Mouse (Mus musculus) kidney, adult 2 months (tissue): ENCODE data around the gene Trim56. TPM values are rescaled to one million over a fixed set of nuclear protein-coding genes. Genes with fewer than 3 reads are reported as not detected.

ENCODE experiments used
- DNase-seq: peaks from one replicate; pipeline ENCODE4 v3.0.0; 2021
- H3K27ac ChIP-seq: fragments of 200-500 bp; 2 replicates; pipeline ENCODE4 v1.5.1; 2012; ENCODE audit warnings: low read depth, low read length, control low read depth, inconsistent platforms; ENCODE audit not compliant: insufficient read depth
- H3K27me3 ChIP-seq: fragments of 200-500 bp; replicated peaks from 2 replicates; pipeline ENCODE4 v1.6.1; 2012; ENCODE audit warnings: mild to moderate bottlenecking, moderate library complexity, low read length, inconsistent platforms; ENCODE audit not compliant: control insufficient read depth, insufficient read depth
- H3K36me3 ChIP-seq: fragments of 200-500 bp; 2 replicates; pipeline ENCODE4 v1.6.1; 2012; ENCODE audit warnings: mild to moderate bottlenecking, moderate library complexity, low read length, inconsistent platforms; ENCODE audit not compliant: control insufficient read depth, insufficient read depth
- H3K4me1 ChIP-seq: fragments of 200-500 bp; 2 replicates; pipeline ENCODE4 v1.6.1; 2011; ENCODE audit warnings: low read length; ENCODE audit not compliant: control insufficient read depth, insufficient read depth
- H3K4me3 ChIP-seq: fragments of 200-500 bp; 2 replicates; pipeline ENCODE4 v1.5.1; 2011; ENCODE audit warnings: mild to moderate bottlenecking, low read depth, low read length, control low read depth; ENCODE audit not compliant: insufficient read depth
- CTCF ChIP-seq: fragments of 200-500 bp; conservative IDR thresholded peaks from 2 replicates; pipeline ENCODE4 v1.5.1; 2011; ENCODE audit warnings: low read depth, mild to moderate bottlenecking, control low read depth, low read length, moderate library complexity, mixed read lengths; ENCODE audit not compliant: insufficient read depth, insufficient read length
- POLR2A ChIP-seq: fragments of 200-500 bp; IDR thresholded peaks from one replicate; pipeline ENCODE4 v1.6.1; 2011; ENCODE audit warnings: low read depth, low read length, control low read depth
- WGBS: fragments of 180-500 bp; shearing (Covaris S2); methylation state at CpG from one replicate; pipeline ENCODE4 v1.1.7; 2018; 5-methylcytosine and 5-hydroxymethylcytosine counted together
- polyA plus RNA-seq: library from polyadenylated mRNA; depleted of rRNA; stranded (reverse); fragments of >200 nt; gene quantifications from 2 replicates; pipeline ENCODE4 v1.2.3, GENCODE M21; 2012; rRNA removed

The Trim56 gene
- polyA plus RNA-seq, 1 experiment: 14.4 TPM

DNA sequence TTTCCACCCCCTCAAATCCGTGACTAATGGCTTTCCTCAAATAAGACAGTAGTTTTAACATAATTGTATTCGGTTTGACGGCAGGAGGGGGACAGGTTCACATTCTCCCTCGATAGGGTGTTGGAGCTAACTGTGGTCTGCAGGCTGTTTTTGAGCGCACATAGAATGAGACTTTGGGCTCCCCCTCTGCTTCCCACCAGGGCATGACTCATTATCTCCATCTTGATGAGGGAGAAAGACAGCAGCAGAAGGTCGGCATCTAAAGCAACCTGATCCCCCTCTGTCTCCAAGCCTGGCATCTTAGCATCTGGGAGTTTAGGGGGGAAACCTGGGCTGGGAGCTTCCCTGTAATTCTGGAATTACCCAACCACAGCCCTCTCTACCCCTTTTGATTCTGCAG, 50.6 kb downstream of the Trim56 start:
- Histone ChIP-seq H3K4me3 (no peak overlapping the region), H3K27ac (no peak overlapping the region), H3K27me3 (no peaks in the 10 kb centered on the region), H3K4me1 (no peaks in the 10 kb centered on the region), H3K36me3 (no peaks in the 10 kb centered on the region)
- WGBS: 67% methylated on average over 6 of the region's 6 CpGs
- DNase-seq: no peak
- TF ChIP-seq POLR2A: no peak
- TF ChIP-seq CTCF: no peak

GRCm38 (mm10) chr5:137062601-137063000, 53.4 kb downstream of the Trim56 start:
- TF ChIP-seq POLR2A (no peak), CTCF (no peak)
- Histone ChIP-seq H3K4me3 (no peak overlapping the region), H3K27ac (no peak overlapping the region), H3K36me3 (no peaks in the 10 kb centered on the region), H3K4me1 (no peaks in the 10 kb centered on the region), H3K27me3 (no peaks in the 10 kb centered on the region)
- 80% methylated on average over 5 of the region's 5 CpGs for WGBS
- no peak for DNase-seq

- 24% methylated on average over 11 of the region's 12 CpGs for WGBS
- no peaks in the 10 kb centered on the region for H3K27me3 ChIP-seq
- H3K27ac ChIP-seq: no peak overlapping the region
- H3K4me3 ChIP-seq: no peak overlapping the region
- no peaks in the 10 kb centered on the region for H3K36me3 ChIP-seq
- DNase-seq: peak; percentile 60
- no peak for TF ChIP-seq POLR2A
- peak; percentile 64 for TF ChIP-seq CTCF
- H3K4me1 ChIP-seq: no peaks in the 10 kb centered on the region
Measured at GRCm38 (mm10) chr5:137061809-137062481, 54.1 kb downstream of the Trim56 start.

Other genes with a start within 250 kb of the Trim56 start
- gene Col26a1, start 233.0 kb downstream of the Trim56 start, polyA plus RNA-seq: 5.6 and 8.5 TPM in 2 replicates
- 23.3 and 26.5 TPM in 2 replicates for gene Ift22, start 208.1 kb downstream of the Trim56 start, polyA plus RNA-seq
- gene Fis1, start 162.9 kb downstream of the Trim56 start, polyA plus RNA-seq: 276 and 313 TPM in 2 replicates
- gene Cldn15, start 149.6 kb downstream of the Trim56 start, polyA plus RNA-seq: 28.2 and 33.1 TPM in 2 replicates
- gene Plod3, start 129.2 kb downstream of the Trim56 start, polyA plus RNA-seq: 44.0 and 46.9 TPM in 2 replicates
- 99.7 and 105 TPM in 2 replicates for gene Znhit1, start 128.2 kb downstream of the Trim56 start, polyA plus RNA-seq
- 0.03 and 0.08 TPM in 2 replicates for gene Vgf, start 89.8 kb downstream of the Trim56 start, polyA plus RNA-seq
- 57.7 and 67.0 TPM in 2 replicates for gene Ap1s1, start 70.1 kb downstream of the Trim56 start, polyA plus RNA-seq
- gene Serpine1, start 43.9 kb downstream of the Trim56 start, polyA plus RNA-seq: 1.1 and 2.1 TPM in 2 replicates
- gene Muc3, start 33.1 kb upstream of the Trim56 start, polyA plus RNA-seq: not detected in 2 replicates
- 0.15 and 0.20 TPM in 2 replicates for gene Muc3a, start 96.2 kb upstream of the Trim56 start, polyA plus RNA-seq
- 4.7 and 5.1 TPM in 2 replicates for gene Ache, start 171.3 kb upstream of the Trim56 start, polyA plus RNA-seq
- 17.3 and 18.4 TPM in 2 replicates for gene Ufsp1, start 178.4 kb upstream of the Trim56 start, polyA plus RNA-seq
- gene Srrt, start 191.5 kb upstream of the Trim56 start, polyA plus RNA-seq: 83.0 and 86.9 TPM in 2 replicates
- gene Trip6, start 198.2 kb upstream of the Trim56 start, polyA plus RNA-seq: 53.2 and 60.2 TPM in 2 replicates
- gene Slc12a9, start 217.4 kb upstream of the Trim56 start, polyA plus RNA-seq: 21.6 and 25.9 TPM in 2 replicates
- 49.1 and 53.3 TPM in 2 replicates for gene Ephb4, start 233.9 kb upstream of the Trim56 start, polyA plus RNA-seq